Mouse (Mus musculus) Patski (cell line): ENCODE results near the gene Stk39. TPM values are rescaled to one million over a fixed set of nuclear protein-coding genes. Genes with fewer than 3 reads are reported as not detected.

ENCODE experiments used
- ATAC-seq: fragments of 100-300 bp; one replicate; pipeline ENCODE4 v1.8.0; 2021
- CTCF ChIA-PET: fragments of 350-600 bp; sonication (Branson Sonifier 250); formaldehyde crosslinking; loops from one replicate; lab custom pipeline; 2022; ENCODE audit warnings: inconsistent platforms; lab: Charles Lee
- POLR2A ChIA-PET: fragments of 350-600 bp; sonication (Branson Sonifier 250); formaldehyde crosslinking; loops from one replicate; lab custom pipeline; 2022; ENCODE audit warnings: antibody characterized with exemption, inconsistent platforms; lab: Charles Lee
- DNase-seq: peaks from one replicate; pipeline ENCODE4 v3.0.0-alpha.2; 2011; ENCODE audit warnings: low read depth, low spot score
- H3K27me3 ChIP-seq: fragments of 371-371 bp; one replicate; pipeline ENCODE4 v1.5.1; 2021
- CTCF ChIP-seq: fragments of 100-300 bp; IDR thresholded peaks from one replicate; pipeline ENCODE4 v1.5.1; 2021
- in situ Hi-C: fragments of 300-500 bp; cut with MboI; formaldehyde crosslinking; loops from 3 replicates; pipeline ENCODE4 v1.11.1; 2018; ENCODE audit warnings: low pct_unique_long_range_greater_than_20kb, mixed read lengths
- polyA plus RNA-seq: library from polyadenylated mRNA; unstranded; gene quantifications from one replicate; pipeline ENCODE4 v1.2.3, GENCODE M21; 2021

Stk39 gene
- polyA plus RNA-seq, 1 experiment from 2014 or later: 53.1 TPM

DNA sequence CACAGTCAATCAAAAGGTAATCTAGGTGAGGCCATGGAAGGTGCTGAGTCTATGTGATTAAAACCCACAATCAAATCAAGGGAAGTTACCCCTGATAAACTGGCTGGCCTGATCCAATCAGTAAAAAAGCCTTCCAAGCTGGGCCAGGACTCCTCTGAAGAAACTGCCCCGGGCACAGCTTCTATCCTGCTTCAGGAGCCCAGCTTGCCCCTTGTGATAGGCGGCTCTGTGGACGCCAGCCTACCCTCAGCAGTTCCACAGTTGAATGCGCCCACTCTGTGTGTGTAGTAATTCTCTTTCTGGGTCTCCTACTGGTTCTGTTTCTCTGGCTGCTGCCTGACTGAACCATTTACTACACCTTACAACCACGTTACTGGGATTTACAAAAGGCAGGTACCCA, 150.8 kb downstream of the Stk39 start:
- POLR2A ChIA-PET: no interaction called here
- H3K27me3 ChIP-seq: no peaks in the 10 kb centered on the region
- DNase-seq (no peak), ATAC-seq (no peak)
- in situ Hi-C loops: no loop called here
- TF ChIP-seq CTCF: no peak
- CTCF ChIA-PET: interaction anchor here (1.1 kb wide), 1 partner anchor 10 kb away, joined by 3 read pairs; no protein-coding TSS in a partner anchor

DNA sequence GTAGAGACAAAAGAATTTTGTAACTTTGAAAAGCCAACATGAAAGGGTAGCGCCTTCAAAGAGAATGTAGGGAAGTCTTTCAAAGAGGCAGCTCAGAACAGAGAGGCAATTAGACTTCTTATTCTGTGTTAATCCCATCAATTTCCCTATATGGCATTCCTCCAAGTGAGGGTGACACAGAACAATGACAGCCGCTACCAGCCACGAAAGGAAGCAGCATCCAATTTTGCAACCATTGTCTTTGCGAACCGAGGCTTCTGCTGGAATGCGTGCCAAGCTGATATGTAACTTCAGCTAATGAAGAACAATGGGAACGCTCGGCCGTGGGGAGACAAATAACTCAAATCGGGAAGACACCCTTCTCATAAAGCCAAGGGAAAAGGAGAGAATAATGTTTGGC, 151.4 kb downstream of the Stk39 start:
- CTCF ChIA-PET: interaction anchor here (1.5 kb wide), 1 partner anchor 11 kb away, joined by 3 read pairs; no protein-coding TSS in a partner anchor
- TF ChIP-seq CTCF: no peak
- POLR2A ChIA-PET: no interaction called here
- ATAC-seq (no peak), DNase-seq (no peak)
- no peaks in the 10 kb centered on the region for H3K27me3 ChIP-seq
- in situ Hi-C loops: no loop called here

DNA sequence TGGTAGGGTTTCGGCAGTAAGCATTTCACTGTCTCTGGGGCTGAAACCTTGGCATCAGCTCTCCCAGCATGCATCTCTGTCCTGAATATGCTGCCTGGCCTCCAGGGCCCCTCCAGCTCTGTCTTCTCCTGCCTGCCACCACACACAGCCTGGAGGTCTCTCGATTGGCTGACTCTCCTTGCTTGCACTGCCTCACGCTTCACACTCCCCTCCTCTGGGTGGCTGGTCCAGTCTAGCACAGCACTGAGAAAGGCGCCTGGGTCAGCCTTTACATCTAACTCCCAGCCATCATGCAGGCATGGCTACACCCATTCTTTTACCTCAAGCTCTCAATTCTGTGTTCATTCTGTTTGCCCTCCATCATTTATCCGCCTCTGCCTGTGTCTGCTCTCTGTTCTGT, 153.6 kb downstream of the Stk39 start:
- ChIA-PET POLR2A (interaction anchor here (0.6 kb wide), 1 partner anchor 223 kb away, joined by 3 read pairs; no protein-coding TSS in a partner anchor), CTCF (no interaction called here)
- DNase-seq (no peak), ATAC-seq (no peak)
- no peaks in the 10 kb centered on the region for H3K27me3 ChIP-seq
- no peak for TF ChIP-seq CTCF
- in situ Hi-C loops: no loop called here

DNA sequence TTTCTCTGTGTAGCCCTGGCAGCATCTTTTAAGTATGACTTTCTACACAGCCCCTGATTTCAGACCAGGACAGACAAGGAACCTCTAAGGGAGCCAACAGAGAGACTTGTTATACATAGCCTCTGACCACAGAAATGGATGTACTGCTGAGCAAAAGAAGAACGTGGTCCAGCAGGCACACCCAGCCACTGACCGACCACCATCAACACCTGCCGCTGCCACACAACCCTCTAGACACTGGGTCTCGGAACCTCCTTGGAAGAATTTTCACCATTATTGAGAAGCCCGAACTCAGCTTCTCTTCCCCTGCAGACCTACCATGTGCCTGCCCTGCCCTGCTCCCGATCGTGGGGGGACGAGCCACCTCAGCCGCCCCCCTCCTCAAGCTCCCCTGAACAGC, 154.2 kb downstream of the Stk39 start:
- ChIA-PET POLR2A (no interaction called here), CTCF (interaction anchor here (1.4 kb wide), 1 partner anchor 22 kb away, joined by 5 read pairs; no protein-coding TSS in a partner anchor)
- in situ Hi-C loops: no loop called here
- no peak for DNase-seq
- no peak for TF ChIP-seq CTCF
- no peak for ATAC-seq
- no peaks in the 10 kb centered on the region for H3K27me3 ChIP-seq

DNA sequence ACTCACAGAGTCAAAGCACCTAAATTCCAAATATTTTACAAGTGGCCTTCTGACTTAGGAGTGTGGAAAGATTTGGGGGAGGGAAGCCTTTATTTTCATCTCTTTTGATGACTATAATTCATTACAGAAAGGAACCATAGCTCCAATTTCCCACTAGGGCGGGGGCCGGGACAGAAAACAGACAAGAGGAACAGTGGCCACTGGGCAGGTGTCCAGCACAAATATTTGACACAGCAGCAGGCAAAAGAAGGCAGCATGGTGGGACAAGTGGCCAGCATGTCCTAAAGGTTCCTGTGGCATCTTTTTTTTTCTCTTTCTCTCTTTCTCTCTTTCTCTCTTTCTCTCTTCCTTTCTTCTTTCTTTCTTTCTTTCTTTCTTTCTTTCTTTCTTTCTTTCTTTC, 154.6 kb downstream of the Stk39 start:
- in situ Hi-C loops: no loop called here
- ATAC-seq (no peak), DNase-seq (no peak)
- POLR2A ChIA-PET: no interaction called here
- CTCF ChIA-PET: interaction anchor here (1.4 to 2.2 kb wide), 2 partner anchors 19 to 21 kb away, joined by 5 to 6 read pairs; no protein-coding TSS in a partner anchor
- no peaks in the 10 kb centered on the region for H3K27me3 ChIP-seq
- no peak for TF ChIP-seq CTCF

DNA sequence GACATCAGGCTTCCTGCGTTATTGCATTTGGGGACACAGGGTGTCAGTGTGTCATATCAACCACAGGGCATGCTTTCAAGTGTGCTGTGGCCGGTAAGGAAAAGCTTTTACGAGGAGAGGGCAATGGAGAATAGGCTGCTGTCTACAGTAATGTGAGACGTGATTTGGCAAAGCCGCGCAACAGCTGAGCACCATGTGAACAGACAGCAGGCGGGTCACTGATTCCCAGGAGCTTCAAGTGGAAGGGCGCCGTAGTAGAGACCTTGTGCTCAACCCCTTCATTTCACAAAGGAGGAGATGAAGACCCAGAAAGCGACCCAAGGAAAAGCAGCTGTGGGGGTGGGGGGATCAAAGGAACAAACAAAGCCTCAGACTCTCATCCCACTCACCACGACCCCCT, 156.8 kb downstream of the Stk39 start:
- in situ Hi-C loops: no loop called here
- POLR2A ChIA-PET: interaction anchor here (0.7 kb wide), 1 partner anchor 1938 kb away, joined by 3 read pairs; no protein-coding TSS in a partner anchor
- CTCF ChIA-PET: interaction anchor here (1.4 to 2.2 kb wide), 2 partner anchors 11 to 22 kb away, joined by 3 to 6 read pairs; no protein-coding TSS in a partner anchor
- no peaks in the 10 kb centered on the region for H3K27me3 ChIP-seq
- no peak for DNase-seq
- TF ChIP-seq CTCF: no peak
- no peak for ATAC-seq

DNA sequence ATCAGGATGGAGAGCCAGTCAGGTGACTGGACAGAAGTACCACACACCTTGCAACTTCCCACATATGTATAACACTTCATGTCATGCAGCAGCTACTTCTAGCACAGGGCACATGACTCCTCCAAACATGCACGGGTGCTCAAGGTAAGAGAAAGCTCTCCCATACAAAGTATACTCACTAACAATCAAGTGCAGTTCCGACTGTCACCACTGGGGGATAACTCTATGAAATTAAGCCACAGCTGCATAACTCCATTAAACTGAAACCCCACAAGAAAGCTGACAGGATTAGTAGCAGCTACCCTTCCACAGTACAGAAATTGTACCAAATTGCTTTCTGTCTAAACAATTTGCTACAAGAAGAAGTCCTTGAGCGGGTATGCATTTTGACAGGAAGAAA, 161.9 kb downstream of the Stk39 start:
- ATAC-seq (no peak), DNase-seq (no peak)
- POLR2A ChIA-PET: no interaction called here
- CTCF ChIA-PET: interaction anchor here (1.1 to 2.1 kb wide), 3 partner anchors 10 to 16 kb away, joined by 3 to 6 read pairs (median 5); no protein-coding TSS in a partner anchor
- H3K27me3 ChIP-seq: no peaks in the 10 kb centered on the region
- TF ChIP-seq CTCF: peak; percentile 36
- in situ Hi-C loops: no loop called here

DNA sequence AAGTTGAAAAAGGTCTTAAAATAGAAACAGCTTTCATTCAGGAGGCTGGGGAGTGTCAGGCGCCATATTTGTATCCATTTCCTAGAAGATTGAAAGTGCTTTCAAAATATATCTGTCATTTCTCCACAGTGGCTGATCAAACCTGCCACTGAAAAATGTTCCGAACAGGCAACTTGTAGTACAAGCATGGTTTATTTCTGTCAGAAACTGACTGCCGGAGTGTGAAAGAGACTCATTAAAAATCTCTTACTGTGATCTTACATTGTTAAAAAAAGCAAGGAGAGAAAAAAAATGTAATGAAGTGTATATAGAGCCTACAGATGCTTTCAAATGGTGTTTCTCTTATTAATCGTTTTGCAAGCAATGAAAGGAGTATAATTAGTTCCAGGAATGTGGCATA, 165.5 kb downstream of the Stk39 start:
- ATAC-seq: no peak
- TF ChIP-seq CTCF: no peak

DNA sequence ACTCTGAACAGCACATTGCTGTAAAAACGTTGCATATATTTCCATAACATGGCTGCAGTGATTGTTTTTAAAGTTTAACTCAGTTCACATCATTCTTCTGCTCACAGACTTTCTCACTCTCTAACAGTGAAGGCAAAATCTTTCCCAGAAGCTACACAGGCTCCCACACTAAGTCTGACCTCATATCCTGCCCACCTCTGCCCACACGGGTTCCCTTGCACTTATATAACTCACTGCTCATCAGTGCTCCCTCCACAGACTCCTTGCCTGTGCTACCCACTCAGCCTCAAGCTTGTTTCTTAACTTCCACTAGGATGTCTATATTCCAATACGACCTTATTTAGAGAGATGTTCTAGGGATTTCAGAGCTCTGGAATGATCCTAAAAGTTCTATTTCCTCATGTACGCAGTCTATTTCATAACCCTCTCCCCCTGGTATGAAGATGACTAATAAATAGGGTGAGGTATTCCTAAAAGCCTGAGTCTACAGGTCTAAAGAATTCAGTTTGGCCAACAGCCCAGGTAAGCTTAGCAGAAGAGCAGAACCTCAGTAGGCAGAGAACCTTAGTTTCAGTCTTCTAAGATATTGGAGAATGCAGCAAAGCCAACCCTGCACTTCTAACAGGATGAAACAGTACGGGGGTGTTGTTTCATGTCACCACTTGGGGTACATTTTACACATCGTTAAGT, 167.2 kb downstream of the Stk39 start:
- in situ Hi-C loops: no loop called here
- TF ChIP-seq CTCF: no peak
- H3K27me3 ChIP-seq: no peaks in the 10 kb centered on the region
- ChIA-PET CTCF (no interaction called here), POLR2A (interaction anchor here (0.8 kb wide), 1 partner anchor 13 kb away, joined by 4 read pairs; no protein-coding TSS in a partner anchor)
- ATAC-seq (peak; percentile 93), DNase-seq (peak; percentile 80)

More for the DNA sequence above, 165.5 kb downstream of the Stk39 start:
- CTCF ChIA-PET: no interaction called here
- DNase-seq: no peak
- H3K27me3 ChIP-seq: no peaks in the 10 kb centered on the region
- POLR2A ChIA-PET: no interaction called here
- in situ Hi-C loops: no loop called here

DNA sequence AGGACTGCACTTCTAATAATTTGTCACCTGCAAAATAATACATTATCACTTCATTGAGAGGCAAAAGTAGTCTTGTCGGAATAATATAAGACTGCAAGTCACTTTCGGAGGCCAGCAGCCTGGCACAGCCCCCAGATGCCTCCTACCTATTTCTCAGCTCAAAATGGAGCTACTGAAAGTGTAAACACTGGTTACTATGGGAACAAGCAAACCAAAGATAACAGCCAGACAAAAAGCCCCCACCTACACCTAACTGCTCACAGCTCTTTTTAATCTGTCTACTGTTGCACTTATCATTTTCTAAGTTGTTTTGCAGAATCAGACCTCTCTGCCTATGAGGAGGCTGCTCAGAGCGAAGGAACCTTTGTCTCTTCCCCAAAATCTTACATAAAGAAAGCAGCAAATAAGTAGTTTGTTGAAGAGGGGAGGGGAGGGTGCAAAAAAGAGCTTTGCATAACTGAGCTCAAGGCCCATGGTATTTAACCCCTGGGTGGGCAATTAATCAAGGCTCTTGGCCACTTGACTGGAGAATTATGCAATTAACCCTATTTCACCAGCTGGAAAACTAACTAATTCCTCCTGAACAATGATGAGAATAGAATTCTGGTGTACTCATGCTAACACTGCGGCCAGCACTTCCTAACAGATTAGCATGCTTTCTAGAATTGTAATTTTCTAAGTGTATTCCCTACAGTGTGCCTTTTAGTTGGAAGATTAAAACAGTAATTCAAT, 170.1 kb downstream of the Stk39 start:
- TF ChIP-seq CTCF: no peak
- in situ Hi-C loops: no loop called here
- ATAC-seq: no peak
- POLR2A ChIA-PET: interaction anchor here (0.5 to 0.7 kb wide), 2 partner anchors 11 to 188 kb away, joined by 3 read pairs; no protein-coding TSS in a partner anchor
- no peak for DNase-seq
- CTCF ChIA-PET: no interaction called here
- no peaks in the 10 kb centered on the region for H3K27me3 ChIP-seq

DNA sequence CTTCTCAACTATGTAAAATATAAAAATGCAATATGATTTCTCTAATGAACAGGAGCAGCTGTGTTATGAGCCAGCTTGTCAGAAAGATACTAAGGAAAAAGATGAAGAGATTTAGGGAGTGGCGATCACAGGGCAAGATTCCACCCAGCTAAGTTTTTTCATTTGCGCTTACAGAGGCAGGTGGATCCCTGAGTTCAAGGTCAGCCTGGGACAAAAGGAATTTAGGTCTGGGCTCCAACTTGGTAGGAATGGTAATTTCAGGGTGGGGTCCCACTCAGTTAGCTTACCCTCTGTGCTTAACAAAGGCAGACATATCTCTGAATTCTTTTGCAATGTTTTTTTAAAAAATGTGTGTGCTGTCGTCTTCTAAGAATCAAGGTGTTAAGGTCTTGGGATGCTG, 173.7 kb downstream of the Stk39 start:
- DNase-seq (no peak), ATAC-seq (no peak)
- no peak for TF ChIP-seq CTCF
- in situ Hi-C loops: no loop called here
- ChIA-PET POLR2A (no interaction called here), CTCF (no interaction called here)
- H3K27me3 ChIP-seq: no peaks in the 10 kb centered on the region
